18 mouse cellular contexts compared by ENCODE assay signal in genomic region chr9:112124184-112124583, GRCm38 (mm10).
DNase-seq lines count a peak whose midpoint lies in the region; ATAC-seq lines count a peak whose summit lies in the region.
"Had no signal": no experiment of that assay in that cellular context is flagged by ENCODE, and none has a peak within 500 bp of the region (broad histone marks: within the 10 kb centered on the region; RNA-seq: fewer than 3 reads in every experiment).

No protein-coding gene starts in this region.

- H3K9ac ChIP-seq in hindbrain, embryonic 12.5 days, result no peak overlapping the region
- no peak overlapping the region for H3K9ac ChIP-seq in hindbrain, embryonic 16.5 days (ENCODE audit: low read depth, low read length)
- H3K9ac ChIP-seq: heart, embryonic 15.5 days had no signal

- H3K27me3 ChIP-seq in hindbrain, embryonic 10.5 days (ENCODE audit: insufficient read depth, poor library complexity, severe bottlenecking), result peaks cover 19% of the 10 kb centered on the region
- peaks cover 5% of the 10 kb centered on the region for H3K27me3 ChIP-seq in hindbrain, embryonic 12.5 days
- H3K27me3 ChIP-seq in hindbrain, embryonic 16.5 days (replicated peaks; ENCODE audit: control insufficient read depth, insufficient read depth, low read length), result no peaks in the 10 kb centered on the region
- H3K27me3 ChIP-seq: CH12.LX; heart, embryonic 15.5 days had no signal

- peak overlapping the region; percentile 35; the same call in 1 of the 2 replicates for H3K27ac ChIP-seq in hindbrain, embryonic 10.5 days
- peak overlapping the region; percentile 44 for H3K27ac ChIP-seq in hindbrain, embryonic 12.5 days
- H3K27ac ChIP-seq in hindbrain, embryonic 16.5 days (ENCODE audit: low read depth, low read length), result 0 out of 2 replicates have a peak overlapping the region, but pooled peaks have one; percentile 29
- H3K27ac ChIP-seq: embryonic facial prominence, embryonic 10.5 days; heart, adult 2 months; heart, embryonic 15.5 days had no signal

- H3K4me3 ChIP-seq in hindbrain, embryonic 10.5 days, result no peak overlapping the region
- no peak overlapping the region for H3K4me3 ChIP-seq in hindbrain, embryonic 12.5 days
- H3K4me3 ChIP-seq in hindbrain, embryonic 16.5 days (ENCODE audit: low read length), result no peak overlapping the region
- H3K4me3 ChIP-seq: embryonic facial prominence, embryonic 10.5 days; heart, adult 2 months; heart, embryonic 15.5 days had no signal

- ATAC-seq in cerebellum, adult (ENCODE audit: insufficient number of reproducible peaks, low FRiP score, low TSS enrichment), result no peak
- no peak for ATAC-seq in hindbrain, embryonic 12.5 days (ENCODE audit: low FRiP score)
- ATAC-seq in hindbrain, embryonic 16.5 days, result no peak
- ATAC-seq: activated CD4-positive, CD25-positive, alpha-beta regulatory T cell, adult 4 months; Patski had no signal

- WGBS in hindbrain, embryonic 10.5 days, result 64% methylated on average over 4 of the region's 4 CpGs
- WGBS in hindbrain, embryonic 12.5 days, result 78% methylated on average over 4 of the region's 4 CpGs
- 76% methylated on average over 4 of the region's 4 CpGs for WGBS in hindbrain, embryonic 16.5 days

- H3K4me2 ChIP-seq in hindbrain, embryonic 12.5 days (replicated peaks), result no peak overlapping the region
- H3K4me2 ChIP-seq in hindbrain, embryonic 16.5 days (ENCODE audit: low read length), result no peak overlapping the region
- H3K4me2 ChIP-seq: heart, embryonic 11.5 days; heart, embryonic 15.5 days had no signal

- peaks cover 21% of the 10 kb centered on the region for H3K4me1 ChIP-seq in hindbrain, embryonic 10.5 days (replicated peaks)
- H3K4me1 ChIP-seq in hindbrain, embryonic 12.5 days, result peaks cover 20% of the 10 kb centered on the region
- peaks cover 14% of the 10 kb centered on the region for H3K4me1 ChIP-seq in hindbrain, embryonic 16.5 days (ENCODE audit: control insufficient read depth, insufficient read depth, low read depth, low read length)
- H3K4me1 ChIP-seq: heart, embryonic 15.5 days had no signal

- DNase-seq in cerebellum, postnatal 14 days, result peak; percentile 44 to 53
- DNase-seq in hindbrain, embryonic 10.5 days (ENCODE audit: low spot score), result no peak
- no peak for DNase-seq in left cerebral cortex, adult 8-10 months (ENCODE audit: low spot score in 2 of 2)
- no peak for DNase-seq in spleen, adult 18-20 months
- DNase-seq: adrenal gland, postnatal 14 days; gastrocnemius, postnatal 14 days; heart, adult 2 months; heart, postnatal 14 days; kidney, adult 11 months had no signal

- no peaks in the 10 kb centered on the region for H3K9me3 ChIP-seq in hindbrain, embryonic 10.5 days
- H3K9me3 ChIP-seq in hindbrain, embryonic 12.5 days (replicated peaks), result no peaks in the 10 kb centered on the region
- no peaks in the 10 kb centered on the region for H3K9me3 ChIP-seq in hindbrain, embryonic 16.5 days (ENCODE audit: control insufficient read depth, low read length)
- H3K9me3 ChIP-seq: embryonic facial prominence, embryonic 10.5 days; heart, embryonic 15.5 days had no signal

- no peaks in the 10 kb centered on the region for H3K36me3 ChIP-seq in hindbrain, embryonic 10.5 days
- no peaks in the 10 kb centered on the region for H3K36me3 ChIP-seq in hindbrain, embryonic 12.5 days
- peaks cover 7% of the 10 kb centered on the region for H3K36me3 ChIP-seq in hindbrain, embryonic 16.5 days (ENCODE audit: control insufficient read depth, insufficient read depth, low read length)
- H3K36me3 ChIP-seq: embryonic facial prominence, embryonic 10.5 days; heart, embryonic 15.5 days had no signal

Comparison
In these comparisons a context has a peak if more than half of its experiments do, and no peak if none do; other contexts are left out.
1. DNase-seq: peak in cerebellum, postnatal 14 days (2 of 2); none in hindbrain, embryonic 10.5 days (single experiment), left cerebral cortex, adult 8-10 months (0 of 2) and spleen, adult 18-20 months (0 of 2).
2. Peak in every context shown above with its lines, with median percentiles within 50 percentile points of each other: H3K27ac ChIP-seq.